Mouse (Mus musculus) CD4-positive, CD25-positive, alpha-beta regulatory T cell, adult 9 weeks (primary cell): ENCODE data around the gene Zfp983. TPM values are rescaled to one million over a fixed set of nuclear protein-coding genes. Genes with fewer than 3 reads are reported as not detected.

ENCODE experiments used
- polyA plus RNA-seq: library from polyadenylated mRNA; unstranded; fragments of 100-300 nt; shearing (Covaris generic); gene quantifications from one replicate; pipeline ENCODE4 v1.2.1, GENCODE M21; 2017

The Zfp983 gene
- polyA plus RNA-seq: 16.7 TPM

DNA sequence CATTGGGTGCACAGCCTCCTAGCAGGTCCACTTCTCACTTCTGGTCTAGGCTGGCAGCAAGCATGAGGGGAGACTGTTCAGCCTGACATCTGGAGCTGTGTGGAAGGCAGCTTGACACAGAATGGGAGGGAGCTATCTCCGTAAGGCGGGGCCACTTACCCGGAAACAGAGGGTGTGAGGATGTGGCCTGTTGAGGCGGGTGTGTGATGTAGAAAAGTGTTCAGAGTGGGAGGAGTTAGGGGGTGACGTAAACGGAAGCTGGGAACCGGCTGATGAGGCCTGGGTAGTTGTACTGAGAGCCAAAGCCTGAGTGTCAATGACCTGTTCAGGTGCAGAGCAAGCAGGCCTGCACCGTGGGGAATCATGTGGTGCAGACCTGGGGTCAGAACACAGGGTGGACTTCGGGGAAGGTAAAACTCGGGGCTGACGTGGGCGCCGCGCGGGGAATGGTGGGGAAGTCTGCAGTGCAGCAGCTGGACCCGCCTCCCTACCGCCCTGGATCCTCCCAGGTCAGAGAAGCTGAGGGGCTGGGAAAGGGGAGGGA, at the start of gene Zfp983:
Gene Zfp983 (plus strand): TSS at position 261 of the 544 bp plus-strand sequence.

GRCm38 (mm10) chr17:21691560-21691959, 41.1 kb downstream of the Zfp983 start, which contains the start of gene Gm10226:
Gm10226 (plus strand) TSS chr17:21691860.

DNA sequence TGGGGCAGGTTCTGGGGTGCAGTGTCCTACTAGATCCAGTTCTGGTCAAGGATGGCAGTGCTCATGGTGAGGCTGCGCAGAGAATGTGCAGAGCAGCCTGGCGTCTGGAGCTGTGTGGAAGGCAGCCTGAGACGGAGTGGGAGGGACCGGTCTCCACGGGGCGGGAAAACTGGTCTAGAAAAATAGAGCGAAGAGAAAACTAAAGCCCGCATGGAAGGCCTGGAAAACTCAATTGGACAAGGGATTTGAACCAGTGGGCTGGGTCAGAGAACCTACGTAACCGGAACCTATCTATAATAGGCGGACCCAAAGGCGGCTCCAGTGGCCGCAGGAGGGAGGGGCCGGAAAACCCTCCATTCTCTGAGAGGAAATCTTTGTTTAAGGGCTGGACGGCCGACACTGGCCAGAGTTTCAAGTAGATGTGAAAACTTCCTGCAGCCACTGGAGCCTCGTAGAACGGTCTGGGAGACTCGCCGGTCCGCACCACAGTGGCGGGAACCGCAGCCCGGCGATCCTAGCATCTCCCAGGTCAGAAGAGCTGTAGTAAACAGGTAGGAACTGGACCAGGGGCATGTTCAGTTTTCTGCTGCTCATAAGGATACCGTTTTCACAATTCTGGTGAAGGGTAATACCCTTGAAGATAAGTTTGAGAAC, 57.0 kb downstream of the Zfp983 start, which contains the start of gene Zfp760:
Gene Zfp760 (plus strand): TSS at position 399 of the 654 bp plus-strand sequence.

Other genes starting within 250 kb of the Zfp983 start
- 13.3 TPM for gene Zfp54, start 227.4 kb upstream of the Zfp983 start, polyA plus RNA-seq
- gene Zfp51, start 200.2 kb upstream of the Zfp983 start, polyA plus RNA-seq: 47.8 TPM
- 65.7 TPM for gene Zfp53, start 161.6 kb upstream of the Zfp983 start, polyA plus RNA-seq
- 22.9 TPM for gene Zfp52, start 115.1 kb upstream of the Zfp983 start, polyA plus RNA-seq
- 5.6 TPM for gene Zfp948, start 83.6 kb upstream of the Zfp983 start, polyA plus RNA-seq
- gene Gm10226, start 41.2 kb downstream of the Zfp983 start, polyA plus RNA-seq: 16.0 TPM
- 5.5 TPM for gene Zfp760, start 57.1 kb downstream of the Zfp983 start, polyA plus RNA-seq
- gene Zfp229, start 80.2 kb downstream of the Zfp983 start, polyA plus RNA-seq: 0.71 TPM
- gene Zfp820, start 195.1 kb downstream of the Zfp983 start, polyA plus RNA-seq: 0.43 TPM